Mouse (Mus musculus): ENCODE measurements at regions not wholly inside any gene's neighbourhood (a gene's known extent, or its start where the extent isn't known, plus 50 kb on each side); places are given as distances from the start of the nearest gene placed in this dataset. TPM values are rescaled to one million over a fixed set of nuclear protein-coding genes. Genes with fewer than 3 reads are reported as not detected.
"Not testable (repeated sequence)": the region's sequence is repeated elsewhere in the genome, so short reads cannot be mapped to it uniquely, and the experiment has no call there.

GRCm38 (mm10) chr4:3083161-3084020, 83.7 kb upstream of the Vmn1r2 start:
- no peak overlapping the region for H3K27ac ChIP-seq
- peak; percentile 30 for DNase-seq
- intact Hi-C loops (cut with DNase I): no loop called here
- no peak for TF ChIP-seq CTCF (IDR thresholded peaks at IDR 0.05)
- H3K4me3 ChIP-seq: no peak overlapping the region

GRCm38 (mm10) chr4:3084021-3084545, 83.0 kb upstream of the Vmn1r2 start:
- Histone ChIP-seq H3K4me3 (no peak overlapping the region), H3K27ac (no peak overlapping the region)
- peak; percentile 15 for DNase-seq
- TF ChIP-seq CTCF (IDR thresholded peaks at IDR 0.05): no peak
- intact Hi-C loops (cut with DNase I): no loop called here

- no peak for TF ChIP-seq CTCF (IDR thresholded peaks at IDR 0.05)
- intact Hi-C loops (cut with DNase I): no loop called here
- peak; percentile 15 for DNase-seq
- H3K4me3 ChIP-seq: no peak overlapping the region
- H3K27ac ChIP-seq: no peak overlapping the region
These were observed 81.4 kb upstream of the Vmn1r2 start for GRCm38 (mm10) chr4:3085456-3086448.

- H3K27ac ChIP-seq; DNase-seq; intact Hi-C loops (cut with DNase I); H3K4me3 ChIP-seq: not testable (repeated sequence)
These were observed 79.5 kb upstream of the Vmn1r2 start for GRCm38 (mm10) chr4:3087616-3088015.

- intact Hi-C loops (cut with DNase I): no loop called here
- Histone ChIP-seq H3K4me3 (no peak overlapping the region), H3K27ac (no peak overlapping the region)
- no peak for DNase-seq
- TF ChIP-seq CTCF (IDR thresholded peaks at IDR 0.05): no peak
These were observed 77.3 kb upstream of the Vmn1r2 start for GRCm38 (mm10) chr4:3089567-3090377.

- intact Hi-C loops (cut with DNase I): no loop called here
- no peak overlapping the region for H3K4me3 ChIP-seq
- no peak overlapping the region for H3K27ac ChIP-seq
- DNase-seq: no peak
- no peak for TF ChIP-seq CTCF (IDR thresholded peaks at IDR 0.05)
These were observed 76.8 kb upstream of the Vmn1r2 start for GRCm38 (mm10) chr4:3090378-3090735.

- no peak for TF ChIP-seq CTCF (IDR thresholded peaks at IDR 0.05)
- intact Hi-C loops (cut with DNase I): no loop called here
These were observed 76.4 kb upstream of the Vmn1r2 start for GRCm38 (mm10) chr4:3090742-3091141.

More at GRCm38 (mm10) chr4:3090742-3091141, 76.4 kb upstream of the Vmn1r2 start:
- DNase-seq: no peak
- no peak overlapping the region for H3K4me3 ChIP-seq
- H3K27ac ChIP-seq: no peak overlapping the region

Small RNA genes in the stretch of these regions (microRNA-seq; reads per million reads assigned to microRNA genes)
- not detected for gene Gm27878
